In genomic region chr8:71477196-71477845, GRCm38 (mm10) we compare ENCODE assay signal across 8 mouse cellular contexts. TPM values are rescaled to one million over a fixed set of nuclear protein-coding genes. Genes with fewer than 3 reads are reported as not detected.
DNase-seq lines count a peak whose midpoint lies in the region; ATAC-seq and TF ChIP-seq lines count a peak whose summit lies in the region.

No protein-coding gene starts in this region.

- WGBS in heart, postnatal 0 days: 53% methylated on average over 14 of the region's 14 CpGs

- H3K4me3 ChIP-seq in heart, postnatal 0 days (ENCODE audit: low read depth, low read length): peak overlapping the region; percentile 66; the same call in 1 of the 2 replicates

- H3K9ac ChIP-seq in heart, postnatal 0 days (replicated peaks; ENCODE audit: low read depth, low read length): no peak overlapping the region

- peak overlapping the region; percentile 92 for H3K4me2 ChIP-seq in heart, postnatal 0 days (ENCODE audit: low read depth, low read length)

- H3K27ac ChIP-seq in heart, postnatal 0 days (ENCODE audit: low read depth): no peak overlapping the region

- no peak for TF ChIP-seq EP300 in heart, postnatal 0 days (IDR thresholded peaks at IDR 0.05; ENCODE audit: low read depth)

- H3K27me3 ChIP-seq in heart, postnatal 0 days (ENCODE audit: control insufficient read depth, insufficient read depth, low read length): no peaks in the 10 kb centered on the region

- H3K4me1 ChIP-seq in heart, postnatal 0 days (ENCODE audit: control insufficient read depth, insufficient read depth): 0 out of 2 replicates have a peak, but pooled peaks cover 4% of the 10 kb centered on the region

- H3K36me3 ChIP-seq in heart, postnatal 0 days (replicated peaks; ENCODE audit: control insufficient read depth, insufficient read depth, low read length): peaks cover 35% of the 10 kb centered on the region

- TF ChIP-seq CTCF in heart, postnatal 0 days (IDR thresholded peaks at IDR 0.05; ENCODE audit: low read depth): peak; percentile 36; the same call in 1 of the 2 replicates

- ATAC-seq in heart, postnatal 0 days (ENCODE audit: insufficient read depth, low read depth): no peak

- no peaks in the 10 kb centered on the region for H3K9me3 ChIP-seq in heart, postnatal 0 days (replicated peaks; ENCODE audit: control insufficient read depth, low read length)

- DNase-seq in embryo, embryonic 10 days (ENCODE audit: low spot score): peak; percentile 57
- no peak for DNase-seq in embryo, embryonic 9.5 days (ENCODE audit: extremely low spot score)
- peak; percentile 56 for DNase-seq in thymus, postnatal 0 days (ENCODE audit: low spot score)
- no peak for DNase-seq in thymus, adult 18-20 months
- DNase-seq in heart, postnatal 0 days (ENCODE audit: low spot score): no peak
- peak; percentile 26 for DNase-seq in lung, postnatal 36 days
- DNase-seq in thymus, postnatal 4 days: peak; percentile 65
- no peak for DNase-seq in adrenal gland, postnatal 10 days

RNA-seq across cellular contexts. Expression of gene Dda1, which starts 8.3 kb away (rescaled TPM):
- 154 and 157 TPM in 2 replicates for polyA plus RNA-seq in thymus, postnatal 0 days (2015; fragmentation: Nextera tagmentation; extraction: Ambion mirVana)
- 73.5 and 89.9 TPM in 2 replicates for total RNA-seq in heart, postnatal 0 days (2014; rRNA removed; ENCODE audit: low replicate concordance)
- 62.7 and 66.4 TPM in 2 replicates for polyA plus RNA-seq in heart, postnatal 0 days (2015; fragmentation: Nextera tagmentation; extraction: Ambion mirVana)
- 10 to 100 TPM; 46.1 to 48.5 TPM for total RNA-seq in adrenal gland, postnatal 10 days (2021)

RNA-seq across cellular contexts. Expression of gene Ano8, which starts 8.4 kb away (rescaled TPM):
- 0.68 and 1.4 TPM in 2 replicates for polyA plus RNA-seq in thymus, postnatal 0 days (2015; fragmentation: Nextera tagmentation; extraction: Ambion mirVana)
- total RNA-seq in heart, postnatal 0 days (2014; rRNA removed; ENCODE audit: low replicate concordance): 10.8 and 15.0 TPM in 2 replicates
- 0.74 and 0.93 TPM in 2 replicates for polyA plus RNA-seq in heart, postnatal 0 days (2015; fragmentation: Nextera tagmentation; extraction: Ambion mirVana)
- total RNA-seq in adrenal gland, postnatal 10 days (2021): 10 to 100 TPM; 14.1 to 21.4 TPM

RNA-seq across cellular contexts. Expression of gene Gtpbp3, which starts 10.6 kb away (rescaled TPM):
- polyA plus RNA-seq in thymus, postnatal 0 days (2015; fragmentation: Nextera tagmentation; extraction: Ambion mirVana): 17.8 TPM in 2 replicates
- total RNA-seq in heart, postnatal 0 days (2014; rRNA removed; ENCODE audit: low replicate concordance): 21.1 and 36.7 TPM in 2 replicates
- polyA plus RNA-seq in heart, postnatal 0 days (2015; fragmentation: Nextera tagmentation; extraction: Ambion mirVana): 10.3 and 11.3 TPM in 2 replicates
- 10 to 100 TPM; 18.5 to 29.5 TPM for total RNA-seq in adrenal gland, postnatal 10 days (2021)

RNA-seq across cellular contexts. Expression of gene Mrpl34, which starts 12.6 kb away (rescaled TPM):
- polyA plus RNA-seq in thymus, postnatal 0 days (2015; fragmentation: Nextera tagmentation; extraction: Ambion mirVana): 221 TPM in 2 replicates
- total RNA-seq in heart, postnatal 0 days (2014; rRNA removed; ENCODE audit: low replicate concordance): 169 and 188 TPM in 2 replicates
- 284 and 320 TPM in 2 replicates for polyA plus RNA-seq in heart, postnatal 0 days (2015; fragmentation: Nextera tagmentation; extraction: Ambion mirVana)
- total RNA-seq in adrenal gland, postnatal 10 days (2021): 100 to 1,000 TPM; 141 to 156 TPM

RNA-seq across cellular contexts. Expression of gene Abhd8, which starts 13.9 kb away (rescaled TPM):
- polyA plus RNA-seq in thymus, postnatal 0 days (2015; fragmentation: Nextera tagmentation; extraction: Ambion mirVana): 190 and 219 TPM in 2 replicates
- 57.7 and 69.8 TPM in 2 replicates for total RNA-seq in heart, postnatal 0 days (2014; rRNA removed; ENCODE audit: low replicate concordance)
- polyA plus RNA-seq in heart, postnatal 0 days (2015; fragmentation: Nextera tagmentation; extraction: Ambion mirVana): 32.8 and 36.6 TPM in 2 replicates
- 10 to 100 TPM; 38.8 to 47.5 TPM for total RNA-seq in adrenal gland, postnatal 10 days (2021)

Comparison
In these comparisons a context has a peak if more than half of its experiments do, and no peak if none do; other contexts are left out.
1. DNase-seq: peak in embryo, embryonic 10 days (single experiment), thymus, postnatal 0 days (single experiment), lung, postnatal 36 days (single experiment) and thymus, postnatal 4 days (single experiment); none in embryo, embryonic 9.5 days (single experiment), thymus, adult 18-20 months (0 of 2), heart, postnatal 0 days (single experiment) and adrenal gland, postnatal 10 days (single experiment).